Mouse (Mus musculus) thymus, adult 2 months (tissue): ENCODE measurements around the gene Cwc25. TPM values are rescaled to one million over a fixed set of nuclear protein-coding genes. Genes with fewer than 3 reads are reported as not detected.
"Not testable (repeated sequence)": the region's sequence is repeated elsewhere in the genome, so short reads cannot be mapped to it uniquely, and the experiment has no call there.

Source experiments
- DNase-seq: peaks from one replicate; pipeline ENCODE4 v3.0.0; 2021
- H3K27ac ChIP-seq: fragments of 200-500 bp; 2 replicates; pipeline ENCODE4 v1.5.1; 2012; ENCODE audit warnings: low read length, control low read depth; ENCODE audit not compliant: control insufficient read depth, insufficient read depth
- H3K27me3 ChIP-seq: fragments of 200-500 bp; 2 replicates; pipeline ENCODE4 v1.6.1; 2012; ENCODE audit warnings: mild to moderate bottlenecking, low read length, moderate library complexity, mixed read lengths; ENCODE audit not compliant: control insufficient read depth, insufficient read depth
- H3K36me3 ChIP-seq: fragments of 200-500 bp; 2 replicates; pipeline ENCODE4 v1.6.1; 2012; ENCODE audit warnings: mild to moderate bottlenecking, low read length, moderate library complexity; ENCODE audit not compliant: control insufficient read depth, insufficient read depth
- H3K4me1 ChIP-seq: fragments of 200-500 bp; replicated peaks from 2 replicates; pipeline ENCODE4 v1.6.1; 2012; ENCODE audit warnings: low read length; ENCODE audit not compliant: control insufficient read depth, insufficient read depth
- H3K4me3 ChIP-seq: fragments of 200-500 bp; 2 replicates; pipeline ENCODE4 v1.5.1; 2012; ENCODE audit warnings: mild to moderate bottlenecking, low read length, control low read depth, moderate library complexity; ENCODE audit not compliant: control insufficient read depth, insufficient read depth
- CTCF ChIP-seq: fragments of 200-500 bp; IDR thresholded peaks from 2 replicates; pipeline ENCODE4 v1.5.1; 2012; ENCODE audit warnings: mild to moderate bottlenecking, control low read depth, low read length, moderate library complexity, borderline replicate concordance; ENCODE audit not compliant: control insufficient read depth, poor library complexity, insufficient read depth; ENCODE audit errors: extremely low read depth
- POLR2A ChIP-seq: fragments of 200-500 bp; IDR thresholded peaks from 2 replicates; pipeline ENCODE4 v1.6.1; 2012; ENCODE audit warnings: mild to moderate bottlenecking, low read length, control low read depth, moderate library complexity; ENCODE audit not compliant: control insufficient read depth, poor library complexity, insufficient read depth; ENCODE audit errors: extremely low read depth
- WGBS: fragments of 180-500 bp; shearing (Covaris S2); methylation state at CpG from one replicate; pipeline ENCODE4 v1.1.7; 2018; 5-methylcytosine and 5-hydroxymethylcytosine counted together
- polyA plus RNA-seq: library from polyadenylated mRNA; depleted of rRNA; stranded (reverse); fragments of >200 nt; gene quantifications from 2 replicates; pipeline ENCODE4 v1.2.3, GENCODE M21; 2012

Cwc25 gene
- polyA plus RNA-seq, 1 experiment: 14.9 TPM

GRCm38 (mm10) chr11:97736645-97737044 is 29.7 kb downstream of the Cwc25 start:
- Histone ChIP-seq H3K4me3 (no peak overlapping the region), H3K36me3 (no peaks in the 10 kb centered on the region), H3K4me1 (peaks cover 6% of the 10 kb centered on the region), H3K27me3 (no peaks in the 10 kb centered on the region), H3K27ac (no peak overlapping the region)
- WGBS: 94% methylated on average over 5 of the region's 5 CpGs
- DNase-seq: no peak
- TF ChIP-seq CTCF (no peak), POLR2A (no peak)

GRCm38 (mm10) chr11:97734810-97735209 is 31.5 kb downstream of the Cwc25 start:
- H3K27me3 ChIP-seq, H3K4me1 ChIP-seq, H3K27ac ChIP-seq, H3K4me3 ChIP-seq, H3K36me3 ChIP-seq, DNase-seq: not testable (repeated sequence)
- 91% methylated on average over 5 of the region's 5 CpGs for WGBS

DNA sequence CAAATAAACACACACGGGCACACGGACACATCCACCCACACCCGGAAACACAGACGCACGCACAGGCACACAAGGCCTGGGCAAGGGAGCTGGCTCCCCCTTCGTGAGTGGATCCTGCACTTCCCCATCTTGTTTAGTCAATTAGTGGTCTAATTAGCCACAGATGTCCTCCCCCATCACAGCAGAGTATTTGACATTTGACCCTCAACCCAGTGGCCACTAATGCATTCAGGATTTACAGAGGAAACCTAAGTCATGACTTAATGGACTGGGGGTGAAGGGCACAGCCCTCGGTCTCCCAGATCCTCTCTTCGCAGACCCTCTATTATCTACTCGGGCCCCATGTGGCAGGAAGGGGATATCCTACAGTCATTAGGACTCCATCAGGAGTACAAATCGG is 32.7 kb downstream of the Cwc25 start:
- H3K36me3 ChIP-seq: no peaks in the 10 kb centered on the region
- no peak overlapping the region for H3K27ac ChIP-seq
- DNase-seq: no peak
- WGBS: 83% methylated on average over 10 of the region's 10 CpGs
- peaks cover 11% of the 10 kb centered on the region for H3K4me1 ChIP-seq
- no peaks in the 10 kb centered on the region for H3K27me3 ChIP-seq
- no peak for TF ChIP-seq CTCF
- TF ChIP-seq POLR2A: no peak
- no peak overlapping the region for H3K4me3 ChIP-seq

DNA sequence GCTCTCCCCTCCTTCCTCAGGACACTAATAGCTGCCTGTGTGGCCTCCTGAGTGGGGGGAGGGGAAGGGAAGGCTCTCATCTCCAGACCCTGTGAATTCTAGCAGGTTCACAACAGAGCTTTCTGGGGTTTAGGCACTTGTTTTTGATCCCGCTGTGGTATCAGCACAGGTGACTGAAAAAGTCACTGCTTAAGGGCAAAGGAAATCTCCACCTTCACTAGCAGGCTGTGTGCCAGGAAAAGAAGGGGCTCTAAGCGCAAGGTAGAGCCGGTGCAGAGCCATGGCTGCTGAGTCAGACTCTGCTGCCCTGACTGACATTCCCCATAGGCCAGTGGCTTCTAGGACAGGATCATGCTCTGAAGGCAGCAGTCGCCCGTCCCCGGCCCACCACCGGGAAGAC is 37.6 kb downstream of the Cwc25 start:
- 21% methylated on average over 7 of the region's 7 CpGs for WGBS
- TF ChIP-seq CTCF: no peak
- no peak for TF ChIP-seq POLR2A
- Histone ChIP-seq H3K27ac (peak overlapping the region; percentile 25; the same call in 1 of the 2 replicates), H3K36me3 (peaks cover 24% of the 10 kb centered on the region), H3K4me3 (no peak overlapping the region), H3K4me1 (peaks cover 21% of the 10 kb centered on the region), H3K27me3 (no peaks in the 10 kb centered on the region)
- no peak for DNase-seq

- DNase-seq: peak; percentile 48
- TF ChIP-seq CTCF (0 out of 2 replicates have a peak, but pooled peaks have one; percentile 19), POLR2A (no peak)
- Histone ChIP-seq H3K27ac (peak overlapping the region; percentile 25; the same call in 1 of the 2 replicates), H3K4me1 (peaks cover 21% of the 10 kb centered on the region), H3K36me3 (peaks cover 25% of the 10 kb centered on the region), H3K4me3 (no peak overlapping the region), H3K27me3 (no peaks in the 10 kb centered on the region)
- 5% methylated on average over 7 of the region's 7 CpGs for WGBS
These were observed 38.0 kb downstream of the Cwc25 start for GRCm38 (mm10) chr11:97728311-97728710.

GRCm38 (mm10) chr11:97723709-97724108 is 42.6 kb downstream of the Cwc25 start:
- 66% methylated on average over 7 of the region's 7 CpGs for WGBS
- no peak for DNase-seq
- Histone ChIP-seq H3K36me3 (peaks cover 57% of the 10 kb centered on the region), H3K4me3 (no peak overlapping the region), H3K27ac (no peak overlapping the region), H3K27me3 (no peaks in the 10 kb centered on the region), H3K4me1 (peaks cover 22% of the 10 kb centered on the region)
- TF ChIP-seq POLR2A (no peak), CTCF (no peak)

DNA sequence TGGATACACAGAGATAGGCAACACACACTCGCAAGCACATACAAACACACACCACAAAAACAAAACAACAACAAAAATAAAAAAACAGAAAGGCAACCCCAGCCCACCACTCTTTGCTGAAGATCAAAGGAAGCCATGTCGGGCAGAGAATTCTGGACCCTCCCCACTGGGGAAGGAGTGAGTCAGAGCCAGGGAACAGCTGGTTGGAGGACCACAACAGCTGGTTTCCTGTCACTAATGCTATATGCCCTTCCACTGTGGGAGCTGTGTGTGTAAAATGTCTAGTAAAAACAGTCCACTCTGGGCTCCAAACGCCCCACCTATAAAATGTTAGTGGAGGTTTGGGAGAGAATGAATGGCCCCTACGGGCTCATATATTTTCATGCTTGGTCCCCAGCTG is 45.0 kb downstream of the Cwc25 start:
- Histone ChIP-seq H3K4me3 (no peak overlapping the region), H3K36me3 (peaks cover 61% of the 10 kb centered on the region), H3K27ac (no peak overlapping the region), H3K4me1 (peaks cover 18% of the 10 kb centered on the region), H3K27me3 (no peaks in the 10 kb centered on the region)
- TF ChIP-seq CTCF (no peak), POLR2A (no peak)
- WGBS: 86% methylated on average over 4 of the region's 4 CpGs
- DNase-seq: no peak
